Mouse (Mus musculus): ENCODE data around the gene Nenf. TPM values are rescaled to one million over a fixed set of nuclear protein-coding genes. Genes with fewer than 3 reads are reported as not detected.

Nenf gene
- polyA plus RNA-seq, 1 experiment from 2014 or later: 87.3 TPM

- Histone ChIP-seq H3K4me3 (no peak overlapping the region), H3K4me1 (peaks cover 7% of the 10 kb centered on the region), H3K27me3 (0 out of 2 replicates have a peak, but pooled peaks cover 2% of the 10 kb centered on the region), H3K36me3 (no peaks in the 10 kb centered on the region), H3K9me3 (replicated peaks) (no peaks in the 10 kb centered on the region), H3K27ac (no peak overlapping the region), H3K4me2 (replicated peaks) (no peak overlapping the region), H3K9ac (no peak overlapping the region)
- no peak for ATAC-seq (ENCODE audit: low FRiP score)
- WGBS: 52% methylated on average over 2 of the region's 2 CpGs
Measured at GRCm38 (mm10) chr1:191257981-191258380, 60.0 kb downstream of the Nenf start.

GRCm38 (mm10) chr1:191257351-191257771 lies 60.6 kb downstream of the Nenf start:
- H3K4me1 ChIP-seq: peaks cover 7% of the 10 kb centered on the region
- H3K4me3 ChIP-seq: no peak overlapping the region
- H3K9ac ChIP-seq: no peak overlapping the region
- H3K4me2 ChIP-seq (replicated peaks): no peak overlapping the region
- H3K9me3 ChIP-seq (replicated peaks): no peaks in the 10 kb centered on the region
- H3K27ac ChIP-seq: no peak overlapping the region
- ATAC-seq (ENCODE audit: low FRiP score): no peak
- WGBS: 76% methylated on average over 3 of the region's 3 CpGs
- 0 out of 2 replicates have a peak, but pooled peaks cover 2% of the 10 kb centered on the region for H3K27me3 ChIP-seq
- H3K36me3 ChIP-seq: no peaks in the 10 kb centered on the region

Other genes with a start within 250 kb of the Nenf start
- 2.8 and 3.8 TPM in 2 replicates for gene Batf3, start 220.3 kb downstream of the Nenf start, polyA plus RNA-seq (2016; fragmentation: Nextera tagmentation; extraction: Ambion mirVana)
- gene Fam71a, start 153.4 kb downstream of the Nenf start, polyA plus RNA-seq (2016; fragmentation: Nextera tagmentation; extraction: Ambion mirVana): not detected in 2 replicates
- gene Atf3, start 100.2 kb downstream of the Nenf start, polyA plus RNA-seq (2016; fragmentation: Nextera tagmentation; extraction: Ambion mirVana): 1.9 and 2.7 TPM in 2 replicates
- gene Tmem206, start 7.7 kb upstream of the Nenf start, polyA plus RNA-seq (2016; fragmentation: Nextera tagmentation; extraction: Ambion mirVana): 34.2 and 35.1 TPM in 2 replicates
- gene Ppp2r5a, start 85.1 kb upstream of the Nenf start, polyA plus RNA-seq (2016; fragmentation: Nextera tagmentation; extraction: Ambion mirVana): 13.9 and 14.9 TPM in 2 replicates

Data from hindbrain, embryonic 12.5 days (tissue).